Mouse (Mus musculus): ENCODE results near the gene Lca5. TPM values are rescaled to one million over a fixed set of nuclear protein-coding genes. Genes with fewer than 3 reads are reported as not detected.

Gene Lca5
- polyA plus RNA-seq (2016; fragmentation: Nextera tagmentation; extraction: Ambion mirVana), result 17.9 and 18.1 TPM in 2 replicates

DNA sequence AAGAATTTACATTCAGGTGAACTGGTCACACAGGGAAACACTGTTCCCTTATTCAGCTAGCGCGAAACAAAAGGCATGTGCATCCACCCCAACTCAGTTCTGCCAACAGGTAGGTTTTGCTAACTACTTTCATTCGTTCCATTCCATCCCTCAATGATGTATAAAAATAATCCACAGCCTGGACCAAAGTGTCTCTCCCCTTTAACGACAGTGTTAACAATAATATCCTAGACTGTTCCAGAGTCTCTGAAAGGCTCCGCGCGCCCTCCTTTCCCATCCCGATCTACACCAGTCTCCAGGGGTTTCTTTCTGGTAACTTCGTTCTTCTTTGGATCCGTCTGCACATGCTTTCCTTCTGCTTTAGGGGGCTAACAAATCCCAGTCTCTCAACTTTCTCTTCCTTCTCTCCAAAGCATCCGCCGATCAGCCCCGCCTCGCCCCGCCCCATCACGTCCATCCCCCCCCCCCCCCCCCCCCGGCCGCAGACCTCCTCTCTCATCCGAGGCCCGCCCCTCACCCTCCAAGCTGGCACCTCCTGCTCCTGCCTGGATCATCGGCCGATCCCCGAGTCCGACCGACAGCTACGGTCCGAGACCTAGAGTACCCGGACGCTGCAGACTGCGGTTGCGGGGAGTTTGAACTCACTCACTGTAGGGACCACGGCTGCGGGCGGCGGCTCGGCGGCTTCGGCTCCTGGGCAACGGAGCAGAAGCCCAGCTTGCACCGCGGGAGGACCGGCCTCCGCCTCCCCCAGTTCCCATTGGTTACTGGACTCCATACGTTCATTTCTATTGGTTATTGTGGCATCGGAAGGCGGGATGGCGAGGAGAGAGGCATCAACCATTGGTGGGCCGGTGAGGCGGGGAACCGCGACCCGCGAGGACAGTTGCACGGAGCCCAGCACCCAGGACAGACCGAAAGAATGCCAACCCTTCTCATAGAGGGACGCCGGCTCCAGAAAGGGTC is at the start of gene Lca5:
Gene Lca5, minus strand, starts transcription at position 736 of the 966 bp plus-strand sequence.
- peak; percentile 95 for DNase-seq (ENCODE audit: low spot score)
- no peaks in the 10 kb centered on the region; the same call in 1 of the 2 replicates for H3K36me3 ChIP-seq (replicated peaks)
- peak within 1 kb of the TSS; percentile 74 for H3K4me3 ChIP-seq
- no peaks in the 10 kb centered on the region for H3K9me3 ChIP-seq
- H3K27ac ChIP-seq (replicated peaks), result peak within 1 kb of the TSS; percentile 93
- H3K4me1 ChIP-seq, result peaks cover 13% of the 10 kb centered on the region
- no peaks in the 10 kb centered on the region for H3K27me3 ChIP-seq (replicated peaks; ENCODE audit: low read depth, poor library complexity, severe bottlenecking)
- WGBS, result 2% methylated on average over 57 of the region's 57 CpGs

DNA sequence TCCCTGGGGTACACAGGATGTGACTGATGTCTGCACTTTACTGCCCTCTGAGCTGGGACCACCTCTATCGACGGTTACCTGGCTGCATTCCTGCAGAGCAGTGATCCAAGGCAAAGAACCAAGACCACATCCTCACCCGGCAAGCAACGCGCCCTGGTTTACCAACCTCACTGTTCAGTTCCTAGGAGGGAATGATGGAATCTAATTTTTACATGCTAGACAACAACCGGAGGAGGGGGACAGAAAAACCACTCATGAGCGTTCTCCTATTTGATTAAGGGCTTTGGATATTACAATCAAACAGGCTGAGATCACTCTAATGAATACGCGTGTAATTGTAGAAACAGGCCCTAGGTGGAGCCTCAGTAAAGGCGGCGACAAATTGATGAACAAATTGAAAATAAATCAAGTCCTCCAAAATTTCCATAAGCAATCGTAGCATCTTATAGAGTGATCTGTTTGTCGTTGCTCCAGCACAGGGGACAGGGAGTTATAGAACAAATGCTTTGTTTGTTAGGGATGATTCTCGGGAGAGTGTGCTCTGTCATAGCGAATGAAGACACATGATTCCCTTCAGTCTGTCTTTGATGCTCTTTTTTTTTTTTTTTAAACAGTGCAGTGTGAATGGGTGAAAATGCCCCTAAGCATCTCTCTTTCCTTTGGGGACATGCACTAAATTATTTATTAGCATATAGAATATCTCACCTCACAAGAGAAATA is 47.7 kb upstream of the Lca5 start:
- Histone ChIP-seq H3K27me3 (replicated peaks; ENCODE audit: low read depth, poor library complexity, severe bottlenecking) (no peaks in the 10 kb centered on the region), H3K36me3 (replicated peaks) (no peaks in the 10 kb centered on the region), H3K4me3 (no peak overlapping the region), H3K9me3 (no peaks in the 10 kb centered on the region), H3K4me1 (no peaks in the 10 kb centered on the region), H3K27ac (replicated peaks) (no peak overlapping the region)
- DNase-seq (ENCODE audit: low spot score), result no peak
- 53% methylated on average over 15 of the region's 15 CpGs for WGBS

DNA sequence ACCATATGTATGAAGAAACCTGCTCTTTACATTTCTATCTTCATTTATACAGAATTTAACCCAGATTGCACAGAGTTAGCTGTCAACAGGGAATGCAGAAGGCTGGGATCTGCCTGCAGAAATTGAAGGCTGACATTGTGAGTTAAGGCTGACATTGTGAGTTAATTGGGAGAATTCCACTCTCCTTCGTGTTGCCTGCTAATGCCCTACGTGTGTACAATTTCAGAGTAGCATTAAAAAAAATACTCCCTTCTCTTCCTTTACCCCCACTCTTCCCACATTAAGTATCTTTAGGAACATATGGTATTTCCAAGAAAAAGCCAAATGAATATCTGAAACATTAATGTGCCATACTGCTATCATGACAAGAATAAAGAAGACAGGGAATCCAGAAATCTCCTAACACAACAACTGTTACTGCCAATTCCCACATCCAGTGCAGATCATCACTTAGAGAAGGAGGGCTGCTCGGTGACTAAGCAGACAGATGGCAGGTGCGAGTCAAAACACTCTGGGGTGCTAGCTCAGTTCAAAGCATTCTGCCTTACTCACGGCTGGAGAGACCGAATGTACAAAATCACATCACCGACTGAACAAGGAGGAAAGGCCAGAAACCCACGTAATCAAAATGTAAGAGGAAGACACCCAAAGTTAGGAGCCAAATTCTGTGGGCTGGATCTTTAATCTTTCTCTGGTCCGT is 47.0 kb upstream of the Lca5 start:
- Histone ChIP-seq H3K4me3 (no peak overlapping the region), H3K36me3 (replicated peaks) (no peaks in the 10 kb centered on the region), H3K4me1 (no peaks in the 10 kb centered on the region), H3K27ac (replicated peaks) (no peak overlapping the region), H3K9me3 (no peaks in the 10 kb centered on the region), H3K27me3 (replicated peaks; ENCODE audit: low read depth, poor library complexity, severe bottlenecking) (no peaks in the 10 kb centered on the region)
- DNase-seq (ENCODE audit: low spot score), result no peak
- 63% methylated on average over 9 of the region's 9 CpGs for WGBS

DNA sequence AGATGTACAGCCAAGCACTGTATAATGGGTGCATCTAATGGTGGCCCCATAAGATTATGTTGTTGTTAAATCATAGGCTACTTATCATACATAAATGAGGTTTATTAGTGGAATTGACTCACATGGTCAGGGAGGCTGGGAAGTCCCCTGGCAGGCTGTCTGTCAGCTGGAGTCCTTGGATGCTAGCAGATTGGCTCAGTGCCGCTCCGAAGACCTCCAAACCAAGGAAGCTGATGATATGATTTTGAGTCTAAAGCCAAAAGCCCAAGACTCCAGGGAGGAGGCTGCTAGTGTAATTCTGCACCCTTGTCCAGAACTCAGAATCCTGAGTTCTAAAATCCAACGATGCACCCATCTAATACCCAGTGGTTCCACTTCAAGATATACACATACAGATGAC is 45.0 kb upstream of the Lca5 start:
- no peaks in the 10 kb centered on the region for H3K27me3 ChIP-seq (replicated peaks; ENCODE audit: low read depth, poor library complexity, severe bottlenecking)
- no peaks in the 10 kb centered on the region for H3K36me3 ChIP-seq (replicated peaks)
- no peak overlapping the region for H3K27ac ChIP-seq (replicated peaks)
- no peak overlapping the region for H3K4me3 ChIP-seq
- H3K4me1 ChIP-seq, result peaks cover 8% of the 10 kb centered on the region
- 91% methylated on average over 3 of the region's 3 CpGs for WGBS
- DNase-seq (ENCODE audit: low spot score), result no peak
- H3K9me3 ChIP-seq, result no peaks in the 10 kb centered on the region

DNA sequence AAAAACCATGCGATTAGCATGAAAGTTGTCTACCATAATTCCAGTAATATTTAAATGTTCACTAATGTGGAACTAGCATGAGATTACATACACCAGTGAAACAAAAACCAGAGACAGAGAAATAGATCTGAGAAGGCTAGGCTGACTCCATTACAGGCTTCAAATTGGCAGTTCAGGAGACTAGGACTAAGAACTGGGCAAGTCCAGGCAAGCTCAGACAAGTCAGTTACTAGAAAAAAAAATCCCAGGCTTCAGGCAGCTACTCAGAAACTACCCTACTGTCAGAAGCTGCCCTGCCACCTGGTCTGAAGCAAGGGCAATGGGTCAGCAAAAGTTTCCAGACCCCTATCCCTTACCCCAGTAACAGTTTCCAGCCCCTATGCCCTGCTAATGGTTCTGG is 44.4 kb upstream of the Lca5 start:
- no peaks in the 10 kb centered on the region for H3K9me3 ChIP-seq
- H3K27me3 ChIP-seq (replicated peaks; ENCODE audit: low read depth, poor library complexity, severe bottlenecking), result no peaks in the 10 kb centered on the region
- DNase-seq (ENCODE audit: low spot score), result no peak
- H3K4me1 ChIP-seq, result peaks cover 8% of the 10 kb centered on the region
- H3K4me3 ChIP-seq, result no peak overlapping the region
- H3K27ac ChIP-seq (replicated peaks), result no peak overlapping the region
- H3K36me3 ChIP-seq (replicated peaks), result no peaks in the 10 kb centered on the region
- WGBS, result 86% methylated on average over 1 of the region's 1 CpGs

DNA sequence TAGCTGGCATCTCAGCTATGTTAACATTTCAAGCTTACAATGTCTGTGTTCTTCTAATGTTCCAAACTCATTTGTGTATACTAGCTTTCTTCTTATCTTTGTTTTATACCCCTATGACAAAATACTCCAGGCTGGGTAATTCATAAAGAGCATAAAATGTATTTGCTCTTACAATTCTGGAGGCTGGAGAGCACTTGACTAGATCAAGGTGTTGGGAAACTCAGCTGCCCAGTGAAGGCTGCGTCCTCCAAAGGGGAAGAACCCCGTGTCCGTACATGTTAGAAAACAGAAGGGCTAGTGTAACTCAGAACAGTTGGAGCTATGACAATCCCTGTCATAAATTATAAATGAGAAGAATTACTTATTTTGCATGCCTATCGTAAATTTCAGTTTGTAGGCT is 42.5 kb upstream of the Lca5 start:
- Histone ChIP-seq H3K4me3 (no peak overlapping the region), H3K9me3 (no peaks in the 10 kb centered on the region), H3K4me1 (peaks cover 8% of the 10 kb centered on the region), H3K27me3 (replicated peaks; ENCODE audit: low read depth, poor library complexity, severe bottlenecking) (no peaks in the 10 kb centered on the region), H3K36me3 (replicated peaks) (no peaks in the 10 kb centered on the region), H3K27ac (replicated peaks) (no peak overlapping the region)
- DNase-seq (ENCODE audit: low spot score), result no peak
- WGBS, result 93% methylated on average over 4 of the region's 4 CpGs

DNA sequence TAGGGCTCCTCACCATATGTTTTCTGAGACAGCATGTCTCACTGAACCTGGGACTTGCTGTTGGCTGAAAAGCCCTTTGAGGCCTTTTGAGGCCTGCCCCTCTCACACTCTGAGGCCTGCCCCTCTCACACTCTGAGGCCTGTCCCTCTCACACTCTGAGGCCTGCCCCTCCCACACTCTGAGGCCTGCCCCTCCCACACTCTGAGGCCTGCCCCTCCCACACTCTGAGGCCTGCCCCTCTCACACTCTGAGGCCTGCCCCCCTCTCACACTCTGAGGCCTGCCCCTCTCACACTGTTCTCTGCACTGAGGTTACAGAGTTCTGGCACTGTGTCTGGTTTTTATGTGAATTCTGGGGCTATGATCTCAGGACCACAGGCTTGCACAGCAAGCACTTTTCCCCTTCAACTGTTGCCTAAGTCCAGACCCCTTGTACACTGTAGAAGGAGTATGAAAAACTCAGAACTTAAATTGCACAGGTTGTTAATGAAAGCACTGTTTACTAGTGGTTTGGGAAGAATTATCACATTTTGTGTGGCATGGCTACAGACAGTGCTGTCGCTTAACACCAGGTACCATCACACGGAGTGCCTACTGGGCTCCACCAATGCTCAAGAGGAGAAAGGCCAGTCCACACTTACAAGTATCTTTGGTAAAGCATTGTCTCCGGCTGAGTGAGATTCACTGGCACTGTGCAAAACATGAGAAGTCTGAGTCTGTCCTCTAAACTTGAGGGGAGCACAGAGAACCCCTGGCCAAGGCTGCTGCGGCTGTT is 41.4 kb upstream of the Lca5 start:
- Histone ChIP-seq H3K27ac (replicated peaks) (peak overlapping the region; percentile 57; the same call in 1 of the 2 replicates), H3K36me3 (replicated peaks) (no peaks in the 10 kb centered on the region), H3K4me1 (peaks cover 8% of the 10 kb centered on the region), H3K4me3 (no peak overlapping the region), H3K9me3 (no peaks in the 10 kb centered on the region), H3K27me3 (replicated peaks; ENCODE audit: low read depth, poor library complexity, severe bottlenecking) (no peaks in the 10 kb centered on the region)
- 87% methylated on average over 4 of the region's 4 CpGs for WGBS
- DNase-seq (ENCODE audit: low spot score), result peak; percentile 63

DNA sequence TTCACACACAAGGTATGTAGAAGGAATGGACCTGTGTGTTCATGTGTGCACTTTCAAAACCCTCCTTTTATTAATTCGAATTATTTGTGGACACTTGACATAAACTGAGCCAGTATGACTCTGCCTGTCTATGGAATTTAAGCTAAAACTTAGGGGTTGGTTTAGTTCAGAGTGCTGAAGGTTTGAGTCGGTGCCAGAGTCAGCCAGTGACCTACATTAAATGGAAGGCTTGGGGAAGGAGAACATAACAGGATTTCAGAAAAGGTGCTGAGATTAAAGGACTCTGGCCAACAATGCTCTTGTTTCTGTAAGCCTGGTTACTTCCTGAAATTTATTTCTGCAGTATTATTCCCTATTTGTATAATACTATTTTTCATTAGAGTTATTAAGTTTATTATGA is 28.9 kb upstream of the Lca5 start:
- DNase-seq (ENCODE audit: low spot score), result no peak
- WGBS, result 75% methylated on average over 2 of the region's 2 CpGs
- Histone ChIP-seq H3K4me1 (no peaks in the 10 kb centered on the region), H3K27ac (replicated peaks) (no peak overlapping the region), H3K9me3 (no peaks in the 10 kb centered on the region), H3K27me3 (replicated peaks; ENCODE audit: low read depth, poor library complexity, severe bottlenecking) (no peaks in the 10 kb centered on the region), H3K36me3 (replicated peaks) (no peaks in the 10 kb centered on the region), H3K4me3 (no peak overlapping the region)

DNA sequence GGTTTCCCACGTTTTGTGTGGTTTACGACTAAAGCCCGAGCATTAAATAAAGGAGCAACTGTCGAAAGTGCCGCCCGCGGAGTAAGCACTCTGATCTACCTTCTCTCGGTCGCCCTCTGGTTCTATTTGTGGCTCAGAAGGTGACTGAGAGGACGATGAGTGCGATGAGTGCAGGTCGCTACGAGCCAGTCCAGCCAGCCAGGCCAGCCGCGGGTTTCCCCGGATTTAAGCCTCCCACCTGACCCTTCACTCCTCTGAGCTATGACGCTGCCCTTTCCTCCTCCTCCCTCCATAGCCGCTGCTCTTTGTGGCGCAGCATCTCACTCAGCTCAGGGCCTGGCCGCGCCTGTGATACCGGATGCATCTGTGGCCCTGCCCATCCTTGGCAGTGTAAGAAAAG is 6.8 kb upstream of the Lca5 start:
- H3K27me3 ChIP-seq (replicated peaks; ENCODE audit: low read depth, poor library complexity, severe bottlenecking), result 0 out of 2 replicates have a peak, but pooled peaks cover 5% of the 10 kb centered on the region
- H3K4me3 ChIP-seq, result peak overlapping the region; percentile 58
- peak overlapping the region; percentile 87 for H3K27ac ChIP-seq (replicated peaks)
- DNase-seq (ENCODE audit: low spot score), result peak; percentile 71
- no peaks in the 10 kb centered on the region for H3K36me3 ChIP-seq (replicated peaks)
- H3K9me3 ChIP-seq, result no peaks in the 10 kb centered on the region
- 2% methylated on average over 22 of the region's 22 CpGs for WGBS
- peaks cover 14% of the 10 kb centered on the region; the same call in 1 of the 2 replicates for H3K4me1 ChIP-seq

DNA sequence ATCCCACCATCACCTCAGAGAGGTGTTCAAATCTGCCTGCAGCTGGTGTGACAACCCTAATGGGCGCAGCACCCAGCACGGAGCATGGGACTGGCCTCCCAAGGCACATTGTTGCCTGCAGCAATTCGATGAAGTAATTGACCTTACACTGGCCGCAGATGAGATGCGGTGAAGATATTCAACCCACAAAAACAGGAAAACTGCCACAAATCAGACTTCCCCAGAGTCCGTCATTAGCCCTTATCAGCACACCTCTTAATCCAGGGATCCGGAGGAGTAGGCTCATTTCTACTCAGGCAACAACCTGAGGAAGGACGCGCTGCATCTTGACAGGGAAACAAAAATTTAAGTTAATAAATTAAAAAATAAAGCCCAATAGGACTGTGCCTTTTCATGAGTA is 6.2 kb upstream of the Lca5 start:
- Histone ChIP-seq H3K27ac (replicated peaks) (peak overlapping the region; percentile 87; the same call in 1 of the 2 replicates), H3K9me3 (no peaks in the 10 kb centered on the region), H3K36me3 (replicated peaks) (no peaks in the 10 kb centered on the region), H3K4me3 (peak overlapping the region; percentile 58), H3K4me1 (peaks cover 14% of the 10 kb centered on the region; the same call in 1 of the 2 replicates), H3K27me3 (replicated peaks; ENCODE audit: low read depth, poor library complexity, severe bottlenecking) (0 out of 2 replicates have a peak, but pooled peaks cover 5% of the 10 kb centered on the region)
- WGBS, result 74% methylated on average over 9 of the region's 9 CpGs
- DNase-seq (ENCODE audit: low spot score), result no peak

DNA sequence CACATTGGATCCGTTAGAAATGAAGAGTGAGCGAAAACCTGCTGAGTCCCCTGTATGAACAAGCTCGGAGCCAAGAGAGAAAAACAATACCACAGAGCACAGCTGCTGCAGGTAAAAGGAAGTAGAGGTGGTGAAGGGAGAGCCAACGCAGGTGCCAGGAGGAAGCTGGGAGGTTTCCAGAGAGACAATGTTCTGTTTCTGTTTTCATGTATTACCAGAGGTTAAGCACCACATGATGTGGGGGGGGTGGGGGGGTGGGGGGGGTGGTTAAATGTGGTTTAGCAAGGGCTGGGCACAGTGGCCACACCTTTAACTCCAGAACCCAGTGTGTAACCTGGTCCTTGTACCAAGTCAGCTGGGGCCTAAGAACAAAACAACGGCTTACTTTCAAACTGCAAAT is 3.3 kb downstream of the Lca5 start:
- WGBS, result 93% methylated on average over 5 of the region's 5 CpGs
- Histone ChIP-seq H3K27me3 (replicated peaks; ENCODE audit: low read depth, poor library complexity, severe bottlenecking) (no peaks in the 10 kb centered on the region), H3K4me3 (no peak overlapping the region), H3K4me1 (peaks cover 19% of the 10 kb centered on the region), H3K36me3 (replicated peaks) (peaks cover 5% of the 10 kb centered on the region; the same call in 1 of the 2 replicates), H3K27ac (replicated peaks) (no peak overlapping the region), H3K9me3 (no peaks in the 10 kb centered on the region)
- no peak for DNase-seq (ENCODE audit: low spot score)
